Mouse (Mus musculus) bone marrow, adult 2 months (tissue): Measurements from ENCODE around the gene Sema6c. TPM values are rescaled to one million over a fixed set of nuclear protein-coding genes. Genes with fewer than 3 reads are reported as not detected.

ENCODE experiments used
- H3K27ac ChIP-seq: fragments of 200-500 bp; 2 replicates; pipeline ENCODE4 v1.5.1; 2012; ENCODE audit warnings: low read depth, mild to moderate bottlenecking, control low read depth, inconsistent platforms, low read length; ENCODE audit not compliant: control insufficient read depth, poor library complexity, insufficient read depth
- H3K4me1 ChIP-seq: fragments of 200-500 bp; 2 replicates; pipeline ENCODE4 v1.6.1; 2011; ENCODE audit warnings: low read length; ENCODE audit not compliant: control insufficient read depth, insufficient read depth
- H3K4me3 ChIP-seq: fragments of 200-500 bp; replicated peaks from 2 replicates; pipeline ENCODE3; 2011; ENCODE audit warnings: mild to moderate bottlenecking, low read depth, low read length, control low read depth; ENCODE audit not compliant: control insufficient read depth
- CTCF ChIP-seq: fragments of 200-500 bp; IDR thresholded peaks from 2 replicates; pipeline ENCODE4 v1.5.1; 2011; ENCODE audit warnings: low read length, control low read depth; ENCODE audit not compliant: control insufficient read depth, insufficient read depth
- POLR2A ChIP-seq: fragments of 200-500 bp; IDR thresholded peaks from 2 replicates; pipeline ENCODE4 v1.6.1; 2011; ENCODE audit warnings: low read depth, mild to moderate bottlenecking, control low read depth, low read length, borderline replicate concordance; ENCODE audit not compliant: control insufficient read depth
- WGBS: fragments of 180-500 bp; shearing (Covaris S2); methylation state at CpG from one replicate; pipeline ENCODE4 v1.1.7; 2018; 5-methylcytosine and 5-hydroxymethylcytosine counted together
- polyA plus RNA-seq: library from polyadenylated mRNA; stranded (reverse); fragments of >200 nt; gene quantifications from 2 replicates; pipeline ENCODE4 v1.2.4, GENCODE M21; 2011; ENCODE audit warnings: low replicate concordance; ENCODE audit not compliant: missing spikeins, insufficient read depth, insufficient read length

The Sema6c gene
- polyA plus RNA-seq, 1 experiment, result 1.2 TPM

GRCm38 (mm10) chr3:95181841-95182240 lies 21.6 kb downstream of the Sema6c start:
- H3K4me3 ChIP-seq, result no peak overlapping the region
- TF ChIP-seq POLR2A (no peak), CTCF (no peak)
- no peaks in the 10 kb centered on the region; the same call in 1 of the 2 replicates for H3K4me1 ChIP-seq
- H3K27ac ChIP-seq, result no peak overlapping the region
- WGBS, result 85% methylated on average over 1 of the region's 1 CpGs

DNA sequence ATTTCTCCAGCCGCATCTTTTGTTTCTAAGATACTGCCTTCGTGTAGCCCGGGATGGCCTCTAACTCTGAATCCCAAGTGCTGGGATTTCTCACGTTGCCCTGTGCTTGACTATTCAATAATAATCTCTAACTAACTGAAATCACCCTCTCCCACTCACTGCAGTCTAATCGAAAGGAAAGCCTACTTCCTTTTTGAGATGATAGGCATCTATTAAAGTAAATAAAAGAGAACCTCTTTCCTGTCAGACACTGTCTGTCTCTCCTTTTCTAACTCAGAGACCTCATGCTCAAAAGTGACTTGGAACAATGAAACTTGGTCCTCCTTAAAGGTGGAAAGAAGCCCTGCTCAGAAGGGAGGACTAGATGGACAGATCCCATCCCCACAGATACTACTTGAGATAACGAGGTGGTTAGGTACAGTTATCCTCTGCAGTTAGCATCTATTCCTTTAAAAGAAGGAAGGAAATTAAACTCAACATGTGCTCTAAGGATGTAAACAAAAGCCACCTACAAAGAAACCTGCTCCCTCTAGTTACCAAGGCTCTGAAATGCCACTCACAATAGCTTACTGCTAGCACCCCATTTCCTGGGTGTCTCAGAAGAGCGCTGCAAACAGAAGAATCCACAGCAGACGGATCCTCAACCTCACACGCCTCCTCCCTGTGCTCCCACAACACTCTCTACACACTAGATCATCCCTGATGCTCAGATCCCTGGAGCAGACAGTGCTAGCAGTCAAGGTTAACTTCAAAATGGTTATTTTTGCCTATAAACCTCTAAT lies 24.7 kb downstream of the Sema6c start:
- Histone ChIP-seq H3K4me1 (peaks cover 2% of the 10 kb centered on the region), H3K4me3 (no peak overlapping the region)
- 61% methylated on average over 9 of the region's 9 CpGs for WGBS

DNA sequence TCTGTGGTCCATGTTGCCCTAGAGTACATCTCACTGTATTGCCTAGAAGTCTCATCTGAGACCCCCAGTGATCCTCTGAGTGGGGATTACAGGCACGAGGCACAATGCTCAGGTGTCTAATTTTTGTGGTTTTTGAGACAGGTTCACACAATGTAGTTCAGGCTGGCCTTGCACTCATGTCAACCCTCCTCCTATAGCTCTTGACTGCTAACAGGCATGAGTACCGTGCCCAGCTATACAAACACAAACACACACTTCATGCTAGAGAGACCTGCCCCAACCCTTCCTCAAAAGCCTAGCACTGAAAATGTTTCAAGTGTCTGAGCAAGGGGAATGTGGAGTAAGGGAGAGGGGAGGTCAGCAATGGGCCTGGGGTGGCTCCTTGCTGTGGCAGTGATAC lies 25.8 kb downstream of the Sema6c start:
- WGBS, result 89% methylated on average over 2 of the region's 2 CpGs
- Histone ChIP-seq H3K4me3 (no peak overlapping the region), H3K27ac (no peak overlapping the region), H3K4me1 (peaks cover 2% of the 10 kb centered on the region)
- TF ChIP-seq CTCF (no peak), POLR2A (no peak)

More for the DNA sequence above, 24.7 kb downstream of the Sema6c start:
- TF ChIP-seq CTCF, result no peak
- H3K27ac ChIP-seq, result no peak overlapping the region

- H3K4me3 ChIP-seq, result no peak overlapping the region
- no peak overlapping the region for H3K27ac ChIP-seq
- TF ChIP-seq POLR2A (no peak), CTCF (no peak)
- peaks cover 2% of the 10 kb centered on the region for H3K4me1 ChIP-seq
- WGBS, result 89% methylated on average over 6 of the region's 6 CpGs
These were observed 26.6 kb downstream of the Sema6c start for GRCm38 (mm10) chr3:95186888-95187287.

GRCm38 (mm10) chr3:95194721-95195135 lies 34.5 kb downstream of the Sema6c start:
- TF ChIP-seq POLR2A (no peak), CTCF (no peak)
- Histone ChIP-seq H3K27ac (no peak overlapping the region), H3K4me1 (no peaks in the 10 kb centered on the region; the same call in 1 of the 2 replicates), H3K4me3 (no peak overlapping the region)
- 81% methylated on average over 6 of the region's 6 CpGs for WGBS

DNA sequence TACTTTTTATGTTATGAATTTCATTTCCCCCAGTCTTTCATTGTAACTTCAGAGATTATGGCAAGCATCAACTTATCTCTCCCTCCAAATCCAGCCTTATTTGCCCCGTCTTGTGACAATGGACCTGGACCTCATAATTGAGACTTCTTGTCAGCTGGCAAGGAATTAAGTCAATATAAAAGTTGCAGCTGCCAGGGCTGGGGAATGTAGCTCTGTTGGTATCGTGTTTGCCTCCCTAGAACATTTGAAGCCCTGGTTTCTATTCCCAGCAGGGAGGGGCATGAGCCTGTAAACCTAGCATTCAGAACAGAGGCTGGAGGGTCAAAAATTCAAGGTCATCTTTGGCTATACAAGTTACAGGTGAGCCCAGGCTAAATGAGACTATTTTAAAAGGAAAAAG lies 35.5 kb downstream of the Sema6c start:
- H3K4me3 ChIP-seq, result no peak overlapping the region
- WGBS, result 95% methylated on average over 2 of the region's 2 CpGs
- H3K27ac ChIP-seq, result no peak overlapping the region
- no peaks in the 10 kb centered on the region; the same call in 1 of the 2 replicates for H3K4me1 ChIP-seq
- no peak for TF ChIP-seq CTCF
- no peak for TF ChIP-seq POLR2A

- TF ChIP-seq CTCF (no peak), POLR2A (no peak)
- no peak overlapping the region for H3K4me3 ChIP-seq
- H3K4me1 ChIP-seq, result no peaks in the 10 kb centered on the region; the same call in 1 of the 2 replicates
- H3K27ac ChIP-seq, result no peak overlapping the region
- WGBS, result 72% methylated on average over 1 of the region's 1 CpGs
These were observed 38.8 kb downstream of the Sema6c start for GRCm38 (mm10) chr3:95199101-95199500.

DNA sequence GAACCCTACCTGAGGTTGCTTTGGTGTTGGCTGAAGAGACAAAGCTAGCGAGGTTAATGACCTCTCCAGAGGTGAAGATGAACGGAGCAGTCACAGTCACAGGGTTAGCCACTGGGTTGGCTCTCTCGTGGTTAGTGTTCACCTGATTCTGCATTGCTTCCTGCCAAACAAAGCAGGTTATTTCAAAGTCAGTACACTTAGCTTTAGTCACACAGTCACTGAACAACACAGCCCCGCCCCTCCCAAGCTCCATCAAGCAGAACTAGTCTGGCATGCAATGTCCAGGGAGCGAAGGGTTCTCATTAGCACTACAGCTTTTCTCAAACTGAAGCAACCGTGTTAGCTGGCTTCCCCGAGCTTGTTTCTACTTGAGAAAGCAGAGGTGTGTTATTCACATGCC lies 39.9 kb downstream of the Sema6c start:
- Histone ChIP-seq H3K4me3 (no peak overlapping the region), H3K27ac (no peak overlapping the region), H3K4me1 (no peaks in the 10 kb centered on the region)
- TF ChIP-seq POLR2A, result no peak
- TF ChIP-seq CTCF, result no peak
- WGBS, result 91% methylated on average over 7 of the region's 7 CpGs

GRCm38 (mm10) chr3:95200562-95200961 lies 40.3 kb downstream of the Sema6c start:
- H3K4me1 ChIP-seq, result no peaks in the 10 kb centered on the region
- H3K4me3 ChIP-seq, result no peak overlapping the region
- no peak overlapping the region for H3K27ac ChIP-seq
- 87% methylated on average over 2 of the region's 2 CpGs for WGBS
- TF ChIP-seq CTCF (no peak), POLR2A (no peak)
